Mouse (Mus musculus) liver, adult 2 months (tissue): ENCODE measurements around the gene Fam107a. TPM values are rescaled to one million over a fixed set of nuclear protein-coding genes. Genes with fewer than 3 reads are reported as not detected.

Source experiments
- DNase-seq: peaks from one replicate; pipeline ENCODE4 v3.0.0-alpha.2; 2011; ENCODE audit warnings: low read depth, low spot score; ENCODE audit errors: extremely low read depth
- H3K27ac ChIP-seq: fragments of 200-500 bp; replicated peaks from 2 replicates; pipeline ENCODE4 v1.5.1; 2012; ENCODE audit warnings: low read depth, mild to moderate bottlenecking, control low read depth, inconsistent platforms, low read length; ENCODE audit not compliant: insufficient read depth
- H3K27me3 ChIP-seq: fragments of 200-500 bp; 2 replicates; pipeline ENCODE4 v1.6.1; 2012; ENCODE audit warnings: mild to moderate bottlenecking, moderate library complexity, low read length, inconsistent platforms; ENCODE audit not compliant: control insufficient read depth, insufficient read depth
- H3K36me3 ChIP-seq: fragments of 200-500 bp; 2 replicates; pipeline ENCODE4 v1.6.1; 2012; ENCODE audit warnings: low read length, inconsistent platforms; ENCODE audit not compliant: control insufficient read depth, insufficient read depth
- H3K4me1 ChIP-seq: fragments of 200-500 bp; 2 replicates; pipeline ENCODE4 v1.6.1; 2011; ENCODE audit warnings: low read length; ENCODE audit not compliant: control insufficient read depth, insufficient read depth
- H3K4me3 ChIP-seq: fragments of 200-500 bp; 2 replicates; pipeline ENCODE4 v1.5.1; 2011; ENCODE audit warnings: low read depth, mild to moderate bottlenecking, control low read depth, low read length, moderate library complexity; ENCODE audit not compliant: insufficient read depth
- H3K79me2 ChIP-seq: fragments of 200-500 bp; 2 replicates; pipeline ENCODE4 v1.6.1; 2012; ENCODE audit warnings: inconsistent platforms, mild to moderate bottlenecking, low read length, moderate library complexity; ENCODE audit not compliant: control insufficient read depth, insufficient read depth
- H3K9ac ChIP-seq: fragments of 200-500 bp; 2 replicates; pipeline ENCODE4 v1.6.1; 2012; ENCODE audit warnings: low read depth, mild to moderate bottlenecking, control low read depth, inconsistent platforms, low read length
- CTCF ChIP-seq: fragments of 200-500 bp; IDR thresholded peaks from 2 replicates; pipeline ENCODE4 v1.5.1; 2011; ENCODE audit warnings: low read depth, low read length, control low read depth
- POLR2A ChIP-seq: fragments of 200-500 bp; IDR thresholded peaks from 2 replicates; pipeline ENCODE4 v1.6.1; 2011; ENCODE audit warnings: low read length, control low read depth; ENCODE audit not compliant: insufficient read depth; ENCODE audit errors: extremely low read depth
- WGBS: fragments of 180-500 bp; shearing (Covaris S2); methylation state at CpG from one replicate; pipeline ENCODE4 v1.1.7; 2018; 5-methylcytosine and 5-hydroxymethylcytosine counted together
- polyA plus RNA-seq: library from polyadenylated mRNA; depleted of rRNA; stranded (reverse); fragments of >200 nt; gene quantifications from 2 replicates; pipeline ENCODE4 v1.2.3, GENCODE M21; 2012
- total RNA-seq: library from RNA; depleted of rRNA; stranded (reverse); fragments of >200 nt; gene quantifications from 2 replicates; pipeline ENCODE4 v1.2.3, GENCODE M21; 2014

The Fam107a gene
- total and polyA plus RNA-seq, 2 experiments: not detected

- H3K27me3 ChIP-seq: no peaks in the 10 kb centered on the region
- no peak overlapping the region for H3K4me3 ChIP-seq
- H3K4me1 ChIP-seq: peaks cover 17% of the 10 kb centered on the region
- H3K36me3 ChIP-seq: no peaks in the 10 kb centered on the region
- no peak for TF ChIP-seq CTCF
- no peak for TF ChIP-seq POLR2A
- peak overlapping the region; percentile 67 for H3K27ac ChIP-seq
- H3K9ac ChIP-seq: no peak overlapping the region
- DNase-seq: peak; percentile 95
- no peaks in the 10 kb centered on the region for H3K79me2 ChIP-seq
These were observed 9.1 kb upstream of the Fam107a start for GRCm38 (mm10) chr14:8326961-8327360.

GRCm38 (mm10) chr14:8325746-8326145 is 7.9 kb upstream of the Fam107a start:
- no peak overlapping the region for H3K27ac ChIP-seq
- WGBS: 82% methylated on average over 4 of the region's 4 CpGs

GRCm38 (mm10) chr14:8320528-8320927 is 2.7 kb upstream of the Fam107a start:
- no peak overlapping the region for H3K4me3 ChIP-seq
- peaks cover 14% of the 10 kb centered on the region for H3K27me3 ChIP-seq
- no peak for TF ChIP-seq CTCF
- no peak for TF ChIP-seq POLR2A
- H3K36me3 ChIP-seq: no peaks in the 10 kb centered on the region
- H3K4me1 ChIP-seq: peaks cover 4% of the 10 kb centered on the region
- WGBS: 86% methylated on average over 3 of the region's 3 CpGs
- DNase-seq: no peak
- H3K9ac ChIP-seq: no peak overlapping the region
- no peaks in the 10 kb centered on the region for H3K79me2 ChIP-seq
- no peak overlapping the region for H3K27ac ChIP-seq

More at GRCm38 (mm10) chr14:8325746-8326145, 7.9 kb upstream of the Fam107a start:
- Histone ChIP-seq H3K9ac (no peak overlapping the region), H3K4me3 (no peak overlapping the region), H3K36me3 (no peaks in the 10 kb centered on the region), H3K27me3 (no peaks in the 10 kb centered on the region), H3K79me2 (no peaks in the 10 kb centered on the region), H3K4me1 (peaks cover 16% of the 10 kb centered on the region)
- no peak for DNase-seq
- no peak for TF ChIP-seq POLR2A
- TF ChIP-seq CTCF: no peak

- H3K4me3 ChIP-seq: no peak overlapping the region
- H3K4me1 ChIP-seq: peaks cover 4% of the 10 kb centered on the region
- H3K27me3 ChIP-seq: peaks cover 14% of the 10 kb centered on the region
- H3K27ac ChIP-seq: no peak overlapping the region
- H3K9ac ChIP-seq: no peak overlapping the region
- DNase-seq: no peak
- TF ChIP-seq CTCF: no peak
- TF ChIP-seq POLR2A: no peak
- WGBS: 11% methylated on average over 23 of the region's 23 CpGs
- no peaks in the 10 kb centered on the region for H3K36me3 ChIP-seq
- H3K79me2 ChIP-seq: no peaks in the 10 kb centered on the region
These were observed 1.2 kb downstream of the Fam107a start for GRCm38 (mm10) chr14:8316366-8317193.

- no peak for DNase-seq
- H3K27me3 ChIP-seq: peaks cover 14% of the 10 kb centered on the region
- WGBS: 85% methylated on average over 6 of the region's 6 CpGs
- TF ChIP-seq POLR2A (no peak), CTCF (no peak)
- peaks cover 4% of the 10 kb centered on the region for H3K4me1 ChIP-seq
- no peak overlapping the region for H3K4me3 ChIP-seq
- H3K79me2 ChIP-seq: no peaks in the 10 kb centered on the region
- H3K9ac ChIP-seq: no peak overlapping the region
- no peaks in the 10 kb centered on the region for H3K36me3 ChIP-seq
- no peak overlapping the region for H3K27ac ChIP-seq
These were observed 2.7 kb downstream of the Fam107a start for GRCm38 (mm10) chr14:8315169-8315568.

GRCm38 (mm10) chr14:8314536-8314935 is 3.3 kb downstream of the Fam107a start:
- Histone ChIP-seq H3K4me1 (peaks cover 4% of the 10 kb centered on the region), H3K4me3 (no peak overlapping the region), H3K36me3 (no peaks in the 10 kb centered on the region), H3K79me2 (no peaks in the 10 kb centered on the region), H3K9ac (no peak overlapping the region), H3K27ac (no peak overlapping the region), H3K27me3 (peaks cover 14% of the 10 kb centered on the region)
- DNase-seq: peak; percentile 46
- 23% methylated on average over 3 of the region's 3 CpGs for WGBS
- TF ChIP-seq CTCF: peak; percentile 52
- TF ChIP-seq POLR2A: no peak
